In genomic region chr8:47220390-47220789, GRCm38 (mm10) we compare ENCODE assay signal across 16 mouse cellular contexts.
"Had no signal": no experiment of that assay in that cellular context is flagged by ENCODE, and none has a peak within 500 bp of the region (broad histone marks: within the 10 kb centered on the region; RNA-seq: fewer than 3 reads in every experiment).

No protein-coding gene starts in this region.

- H3K4me3 ChIP-seq: limb, embryonic 12.5 days; limb, embryonic 15.5 days; neural tube, embryonic 13.5 days had no signal

- DNase-seq: kidney, adult 18-20 months; kidney, adult 9 months; kidney, postnatal 14 days; kidney, postnatal 4 days; left cerebral cortex, postnatal 4 days; liver, postnatal 0 days; lung, embryonic 14.5 days; thymus, adult 18-20 months; thymus, postnatal 36 days had no signal

- H3K27ac ChIP-seq: limb, embryonic 12.5 days; limb, embryonic 15.5 days; liver, embryonic 14.5 days; macrophage had no signal

- H3K9me3 ChIP-seq: limb, embryonic 12.5 days; limb, embryonic 15.5 days; neural tube, embryonic 13.5 days had no signal

- H3K36me3 ChIP-seq: limb, embryonic 12.5 days; limb, embryonic 15.5 days; neural tube, embryonic 13.5 days had no signal

- H3K4me2 ChIP-seq: limb, embryonic 12.5 days; limb, embryonic 15.5 days; liver, embryonic 11.5 days; lung, embryonic 14.5 days; neural tube, embryonic 13.5 days had no signal

- H3K27me3 ChIP-seq: limb, embryonic 12.5 days; limb, embryonic 15.5 days; neural tube, embryonic 13.5 days had no signal

- H3K9ac ChIP-seq: limb, embryonic 12.5 days; limb, embryonic 15.5 days; liver, embryonic 14.5 days; liver, postnatal 0 days; lung, embryonic 14.5 days; neural tube, embryonic 13.5 days had no signal

- ATAC-seq: liver, postnatal 0 days; lung, postnatal 0 days had no signal
